Mouse (Mus musculus): Measurements from ENCODE around the gene Efhc1. TPM values are rescaled to one million over a fixed set of nuclear protein-coding genes. Genes with fewer than 3 reads are reported as not detected.
"Not testable (repeated sequence)": the region's sequence is repeated elsewhere in the genome, so short reads cannot be mapped to it uniquely, and the experiment has no call there.

The Efhc1 gene
- polyA plus RNA-seq, 1 experiment from 2014 or later: 2.5 TPM

- whole genome bisulfite sequencing: 78% methylated on average over 10 of the region's 10 CpGs
Observed at GRCm38 (mm10) chr1:20921081-20921528, 30.3 kb upstream of the Efhc1 start.

GRCm38 (mm10) chr1:20922612-20923399, 28.6 kb upstream of the Efhc1 start:
- ATAC-seq (ENCODE audit: low FRiP score, low TSS enrichment): peak; percentile 57; the same call in 1 of the 2 replicates
- no peak overlapping the region for H3K27ac ChIP-seq (ENCODE audit: low read length)

More at GRCm38 (mm10) chr1:20921081-20921528, 30.3 kb upstream of the Efhc1 start:
- H3K27me3 ChIP-seq (ENCODE audit: insufficient read depth, low read length): no peaks in the 10 kb centered on the region
- H3K9ac ChIP-seq (replicated peaks; ENCODE audit: low read length): no peak overlapping the region
- no peaks in the 10 kb centered on the region for H3K4me1 ChIP-seq (ENCODE audit: insufficient read depth, low read length)
- no peak overlapping the region for H3K4me2 ChIP-seq (replicated peaks; ENCODE audit: low read depth, low read length)
- H3K4me3 ChIP-seq (ENCODE audit: low read length): no peak overlapping the region
- no peak overlapping the region for H3K27ac ChIP-seq (ENCODE audit: low read length)
- no peaks in the 10 kb centered on the region for H3K36me3 ChIP-seq (ENCODE audit: insufficient read depth, low read length)
- no peak for ATAC-seq (ENCODE audit: low FRiP score, low TSS enrichment)
- H3K9me3 ChIP-seq (ENCODE audit: low read length): no peaks in the 10 kb centered on the region

GRCm38 (mm10) chr1:20925324-20925723, 26.1 kb upstream of the Efhc1 start:
- H3K9ac ChIP-seq (replicated peaks; ENCODE audit: low read length); H3K4me3 ChIP-seq (ENCODE audit: low read length); ATAC-seq (ENCODE audit: low FRiP score, low TSS enrichment); H3K36me3 ChIP-seq (ENCODE audit: insufficient read depth, low read length); H3K9me3 ChIP-seq (ENCODE audit: low read length); H3K27me3 ChIP-seq (ENCODE audit: insufficient read depth, low read length); H3K4me2 ChIP-seq (replicated peaks; ENCODE audit: low read depth, low read length); H3K4me1 ChIP-seq (ENCODE audit: insufficient read depth, low read length); H3K27ac ChIP-seq (ENCODE audit: low read length): not testable (repeated sequence)
- WGBS: 82% methylated on average over 7 of the region's 7 CpGs

More at GRCm38 (mm10) chr1:20922612-20923399, 28.6 kb upstream of the Efhc1 start:
- H3K9me3 ChIP-seq (ENCODE audit: low read length): no peaks in the 10 kb centered on the region
- no peak overlapping the region for H3K4me3 ChIP-seq (ENCODE audit: low read length)
- H3K4me1 ChIP-seq (ENCODE audit: insufficient read depth, low read length): no peaks in the 10 kb centered on the region
- 55% methylated on average over 11 of the region's 11 CpGs for WGBS
- H3K36me3 ChIP-seq (ENCODE audit: insufficient read depth, low read length): no peaks in the 10 kb centered on the region
- H3K9ac ChIP-seq (replicated peaks; ENCODE audit: low read length): no peak overlapping the region
- H3K27me3 ChIP-seq (ENCODE audit: insufficient read depth, low read length): no peaks in the 10 kb centered on the region
- no peak overlapping the region; the same call in 1 of the 2 replicates for H3K4me2 ChIP-seq (replicated peaks; ENCODE audit: low read depth, low read length)

- no peaks in the 10 kb centered on the region for H3K4me1 ChIP-seq (ENCODE audit: insufficient read depth, low read length)
- H3K4me2 ChIP-seq (replicated peaks; ENCODE audit: low read depth, low read length): no peak overlapping the region
- no peak overlapping the region for H3K4me3 ChIP-seq (ENCODE audit: low read length)
- no peaks in the 10 kb centered on the region for H3K9me3 ChIP-seq (ENCODE audit: low read length)
- no peak overlapping the region for H3K9ac ChIP-seq (replicated peaks; ENCODE audit: low read length)
- 92% methylated on average over 4 of the region's 4 CpGs for WGBS
- H3K27me3 ChIP-seq (ENCODE audit: insufficient read depth, low read length): no peaks in the 10 kb centered on the region
- H3K27ac ChIP-seq (ENCODE audit: low read length): no peak overlapping the region
- no peaks in the 10 kb centered on the region for H3K36me3 ChIP-seq (ENCODE audit: insufficient read depth, low read length)
- ATAC-seq (ENCODE audit: low FRiP score, low TSS enrichment): no peak
Observed at GRCm38 (mm10) chr1:20925926-20926325, 25.5 kb upstream of the Efhc1 start.

GRCm38 (mm10) chr1:20926376-20926775, 25.1 kb upstream of the Efhc1 start:
- Histone ChIP-seq H3K27me3 (ENCODE audit: insufficient read depth, low read length) (no peaks in the 10 kb centered on the region), H3K4me2 (replicated peaks; ENCODE audit: low read depth, low read length) (no peak overlapping the region), H3K4me3 (ENCODE audit: low read length) (no peak overlapping the region), H3K9ac (replicated peaks; ENCODE audit: low read length) (no peak overlapping the region), H3K4me1 (ENCODE audit: insufficient read depth, low read length) (no peaks in the 10 kb centered on the region), H3K9me3 (ENCODE audit: low read length) (no peaks in the 10 kb centered on the region), H3K27ac (ENCODE audit: low read length) (no peak overlapping the region), H3K36me3 (ENCODE audit: insufficient read depth, low read length) (no peaks in the 10 kb centered on the region)
- WGBS: 83% methylated on average over 3 of the region's 4 CpGs
- no peak for ATAC-seq (ENCODE audit: low FRiP score, low TSS enrichment)

DNA sequence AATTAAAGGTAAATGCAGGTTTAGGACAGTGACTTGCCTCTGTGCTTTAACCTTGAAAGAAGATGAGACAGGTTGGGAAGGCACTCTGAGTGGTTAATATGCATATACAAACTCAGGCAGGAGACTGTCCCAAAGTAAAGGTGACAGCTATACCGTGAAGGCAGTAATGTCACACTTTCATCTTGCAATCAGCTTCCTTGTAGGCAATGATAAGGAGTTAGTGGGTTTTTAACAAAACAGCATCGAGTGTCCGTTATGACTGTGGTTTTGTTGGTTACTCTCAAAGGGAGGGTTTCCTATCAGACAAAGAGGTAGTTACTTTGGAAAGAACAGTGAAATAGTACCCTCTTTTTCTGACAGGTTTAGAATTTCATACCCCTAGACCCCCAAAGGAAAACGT, 22.9 kb upstream of the Efhc1 start:
- H3K9me3 ChIP-seq (ENCODE audit: low read length): no peaks in the 10 kb centered on the region
- no peak overlapping the region for H3K9ac ChIP-seq (replicated peaks; ENCODE audit: low read length)
- WGBS: 37% methylated on average over 4 of the region's 4 CpGs
- ATAC-seq (ENCODE audit: low FRiP score, low TSS enrichment): no peak
- no peaks in the 10 kb centered on the region for H3K4me1 ChIP-seq (ENCODE audit: insufficient read depth, low read length)
- no peak overlapping the region for H3K4me2 ChIP-seq (replicated peaks; ENCODE audit: low read depth, low read length)
- no peaks in the 10 kb centered on the region for H3K36me3 ChIP-seq (ENCODE audit: insufficient read depth, low read length)
- H3K27ac ChIP-seq (ENCODE audit: low read length): no peak overlapping the region
- H3K27me3 ChIP-seq (ENCODE audit: insufficient read depth, low read length): no peaks in the 10 kb centered on the region
- no peak overlapping the region for H3K4me3 ChIP-seq (ENCODE audit: low read length)

GRCm38 (mm10) chr1:20933457-20933856, 18.0 kb upstream of the Efhc1 start:
- H3K4me1 ChIP-seq (ENCODE audit: insufficient read depth, low read length): no peaks in the 10 kb centered on the region
- no peak overlapping the region for H3K4me3 ChIP-seq (ENCODE audit: low read length)
- no peaks in the 10 kb centered on the region for H3K9me3 ChIP-seq (ENCODE audit: low read length)
- no peak overlapping the region for H3K4me2 ChIP-seq (replicated peaks; ENCODE audit: low read depth, low read length)
- H3K27me3 ChIP-seq (ENCODE audit: insufficient read depth, low read length): no peaks in the 10 kb centered on the region
- no peak overlapping the region for H3K27ac ChIP-seq (ENCODE audit: low read length)
- H3K9ac ChIP-seq (replicated peaks; ENCODE audit: low read length): no peak overlapping the region
- WGBS: 23% methylated on average over 7 of the region's 7 CpGs
- ATAC-seq (ENCODE audit: low FRiP score, low TSS enrichment): peak; percentile 85; the same call in 1 of the 2 replicates
- peaks cover 4% of the 10 kb centered on the region; the same call in 1 of the 2 replicates for H3K36me3 ChIP-seq (ENCODE audit: insufficient read depth, low read length)

DNA sequence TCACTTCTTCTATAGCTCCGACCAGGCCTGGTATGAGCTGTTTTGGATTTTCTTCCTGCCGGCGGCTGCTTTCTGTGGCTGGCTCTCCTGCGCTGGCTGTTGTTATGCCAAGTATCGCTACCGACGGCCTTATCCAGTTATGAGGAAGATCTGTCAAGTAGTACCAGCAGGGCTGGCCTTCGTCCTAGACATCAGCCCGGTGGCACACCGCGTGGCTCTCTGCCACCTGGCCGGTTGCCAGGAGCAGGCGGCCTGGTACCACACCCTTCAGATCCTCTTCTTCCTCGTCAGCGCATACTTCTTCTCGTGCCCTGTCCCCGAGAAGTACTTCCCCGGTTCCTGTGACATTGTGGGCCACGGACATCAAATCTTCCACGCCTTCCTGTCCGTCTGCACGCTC, 16.3 kb upstream of the Efhc1 start:
- ATAC-seq (ENCODE audit: low FRiP score, low TSS enrichment): no peak

GRCm38 (mm10) chr1:20939046-20939445, 12.4 kb upstream of the Efhc1 start:
- Histone ChIP-seq H3K36me3 (ENCODE audit: insufficient read depth, low read length) (peaks cover 4% of the 10 kb centered on the region; the same call in 1 of the 2 replicates), H3K4me2 (replicated peaks; ENCODE audit: low read depth, low read length) (no peak overlapping the region), H3K9ac (replicated peaks; ENCODE audit: low read length) (no peak overlapping the region), H3K4me3 (ENCODE audit: low read length) (no peak overlapping the region), H3K27ac (ENCODE audit: low read length) (no peak overlapping the region), H3K4me1 (ENCODE audit: insufficient read depth, low read length) (no peaks in the 10 kb centered on the region), H3K9me3 (ENCODE audit: low read length) (0 out of 2 replicates have a peak, but pooled peaks cover 3% of the 10 kb centered on the region), H3K27me3 (ENCODE audit: insufficient read depth, low read length) (no peaks in the 10 kb centered on the region)
- 0 out of 2 replicates have a peak, but pooled peaks have one; percentile 57 for ATAC-seq (ENCODE audit: low FRiP score, low TSS enrichment)
- WGBS: 19% methylated on average over 3 of the region's 3 CpGs

More for the DNA sequence above, 16.3 kb upstream of the Efhc1 start:
- WGBS: 90% methylated on average over 22 of the region's 22 CpGs
- Histone ChIP-seq H3K9me3 (ENCODE audit: low read length) (no peaks in the 10 kb centered on the region), H3K9ac (replicated peaks; ENCODE audit: low read length) (no peak overlapping the region), H3K36me3 (ENCODE audit: insufficient read depth, low read length) (peaks cover 4% of the 10 kb centered on the region; the same call in 1 of the 2 replicates), H3K27ac (ENCODE audit: low read length) (no peak overlapping the region), H3K4me2 (replicated peaks; ENCODE audit: low read depth, low read length) (no peak overlapping the region), H3K4me3 (ENCODE audit: low read length) (no peak overlapping the region), H3K4me1 (ENCODE audit: insufficient read depth, low read length) (no peaks in the 10 kb centered on the region), H3K27me3 (ENCODE audit: insufficient read depth, low read length) (no peaks in the 10 kb centered on the region)

DNA sequence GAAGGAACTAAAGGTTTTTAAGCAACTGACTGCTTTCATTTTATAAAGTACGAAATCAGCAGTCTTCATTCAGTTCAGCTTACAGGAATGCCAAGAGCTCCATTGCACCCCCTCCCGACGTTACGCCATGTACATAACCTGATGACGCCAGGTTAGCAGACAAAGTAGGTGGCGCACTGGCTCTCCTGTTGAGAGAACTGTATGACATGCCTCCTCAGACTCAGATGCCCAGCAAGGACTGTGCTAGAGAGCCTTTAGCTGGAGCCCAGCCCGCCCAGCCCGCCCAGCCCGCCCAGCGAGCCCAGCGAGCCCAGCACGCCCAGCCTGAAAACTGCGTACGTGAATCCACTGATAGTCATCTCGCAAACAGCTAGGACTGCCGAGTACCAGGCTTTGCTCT, 11.3 kb upstream of the Efhc1 start:
- 0 out of 2 replicates have a peak, but pooled peaks cover 3% of the 10 kb centered on the region for H3K9me3 ChIP-seq (ENCODE audit: low read length)
- no peaks in the 10 kb centered on the region for H3K27me3 ChIP-seq (ENCODE audit: insufficient read depth, low read length)
- 71% methylated on average over 16 of the region's 16 CpGs for WGBS
- H3K9ac ChIP-seq (replicated peaks; ENCODE audit: low read length): no peak overlapping the region
- no peaks in the 10 kb centered on the region for H3K4me1 ChIP-seq (ENCODE audit: insufficient read depth, low read length)
- no peak overlapping the region for H3K4me3 ChIP-seq (ENCODE audit: low read length)
- peak; percentile 72 for ATAC-seq (ENCODE audit: low FRiP score, low TSS enrichment)
- no peaks in the 10 kb centered on the region for H3K36me3 ChIP-seq (ENCODE audit: insufficient read depth, low read length)
- H3K27ac ChIP-seq (ENCODE audit: low read length): no peak overlapping the region
- H3K4me2 ChIP-seq (replicated peaks; ENCODE audit: low read depth, low read length): 0 out of 2 replicates have a peak overlapping the region, but pooled peaks have one; percentile 4

Data from kidney, embryonic 16.5 days (tissue).